Mouse (Mus musculus) spleen, postnatal 4 days (tissue): ENCODE results near the gene Rraga.
A peak's percentile ranks its signal among the peaks of the same experiment; 100 is the strongest.

ENCODE experiments used
- DNase-seq, 2 experiments: peaks; one replicate each; pipeline ENCODE4 v3.0.0; 2022; ENCODE audit warnings: low spot score in 2 of 2

The Rraga gene

GRCm38 (mm10) chr4:86575283-86575983 lies at the start of gene Rraga:
TSS of gene Rraga (plus strand) at chr4:86575668.
- peak; percentile 96 to 99 for DNase-seq

- no peak for DNase-seq
Observed at GRCm38 (mm10) chr4:86527162-86528136, 48.0 kb upstream of the Rraga start.

- no peak for DNase-seq
Observed at GRCm38 (mm10) chr4:86529161-86529560, 46.3 kb upstream of the Rraga start.

GRCm38 (mm10) chr4:86533406-86534090 lies 41.9 kb upstream of the Rraga start:
- no peak for DNase-seq

GRCm38 (mm10) chr4:86534091-86534481 lies 41.4 kb upstream of the Rraga start:
- no peak for DNase-seq

GRCm38 (mm10) chr4:86537972-86538371 lies 37.5 kb upstream of the Rraga start:
- no peak for DNase-seq

- DNase-seq, result no peak
Observed at GRCm38 (mm10) chr4:86538936-86539335, 36.5 kb upstream of the Rraga start.

- no peak for DNase-seq
Observed at GRCm38 (mm10) chr4:86541573-86541972, 33.9 kb upstream of the Rraga start.

GRCm38 (mm10) chr4:86543999-86544398 lies 31.5 kb upstream of the Rraga start:
- no peak for DNase-seq

GRCm38 (mm10) chr4:86545615-86546014 lies 29.9 kb upstream of the Rraga start:
- DNase-seq, result no peak

GRCm38 (mm10) chr4:86548332-86548731 lies 27.1 kb upstream of the Rraga start:
- no peak for DNase-seq

GRCm38 (mm10) chr4:86555035-86555707 lies 20.3 kb upstream of the Rraga start:
- no peak for DNase-seq

GRCm38 (mm10) chr4:86557371-86557770 lies 18.1 kb upstream of the Rraga start:
- no peak for DNase-seq

- no peak for DNase-seq
Observed at GRCm38 (mm10) chr4:86558228-86558627, 17.2 kb upstream of the Rraga start, which contains the start of gene Saxo1. TSS of gene Saxo1 (minus strand) at chr4:86558328.

GRCm38 (mm10) chr4:86559006-86559405 lies 16.5 kb upstream of the Rraga start:
- DNase-seq, result no peak

GRCm38 (mm10) chr4:86561061-86561460 lies 14.4 kb upstream of the Rraga start:
- DNase-seq, result no peak

- no peak for DNase-seq
Observed at GRCm38 (mm10) chr4:86574939-86575282, 557 bp upstream of the Rraga start.

GRCm38 (mm10) chr4:86576120-86576541 lies 663 bp downstream of the Rraga start:
- DNase-seq, result peak in 1 of 2 experiments; percentile 14

- no peak for DNase-seq
Observed at GRCm38 (mm10) chr4:86576630-86577225, 1.3 kb downstream of the Rraga start.

- no peak for DNase-seq
Observed at GRCm38 (mm10) chr4:86580056-86580455, 4.6 kb downstream of the Rraga start.

- DNase-seq, result no peak
Observed at GRCm38 (mm10) chr4:86580591-86580990, 5.1 kb downstream of the Rraga start.
